17 mouse cellular contexts compared by ENCODE assay signal in genomic region chr15:84024851-84025250, GRCm38 (mm10). TPM values are rescaled to one million over a fixed set of nuclear protein-coding genes. Genes with fewer than 3 reads are reported as not detected.
"Had no signal": no experiment of that assay in that cellular context is flagged by ENCODE, and none has a peak within 500 bp of the region (broad histone marks: within the 10 kb centered on the region; RNA-seq: fewer than 3 reads in every experiment).

No protein-coding gene starts in this region.

- H3K27me3 ChIP-seq: limb, embryonic 15.5 days; liver, embryonic 12.5 days; midbrain, embryonic 15.5 days; neural tube, embryonic 12.5 days had no signal

- H3K4me3 ChIP-seq: limb, embryonic 15.5 days; liver, embryonic 12.5 days; megakaryocyte, embryonic 14.5 days; midbrain, embryonic 15.5 days; neural tube, embryonic 12.5 days had no signal

- DNase-seq: kidney, postnatal 10 days; kidney, postnatal 4 days; lung, embryonic 14.5 days; lung, postnatal 10 days; retina, postnatal 1 day; right cerebral cortex, postnatal 14 days had no signal

- H3K27ac ChIP-seq: limb, embryonic 15.5 days; liver, embryonic 12.5 days; macrophage; midbrain, embryonic 15.5 days; neural tube, embryonic 12.5 days had no signal

- H3K4me1 ChIP-seq: limb, embryonic 15.5 days; liver, embryonic 12.5 days; megakaryocyte, embryonic 14.5 days; midbrain, embryonic 15.5 days; neural tube, embryonic 12.5 days had no signal

RNA-seq across cellular contexts. Expression of gene Efcab6, which starts 40.3 kb away (rescaled TPM):
- total RNA-seq: neutrophil, adult 5-6 weeks had no signal
- polyA plus RNA-seq: kidney, embryonic 14.5 days; limb, embryonic 11.5 days; liver, embryonic 12.5 days; liver, embryonic 16.5 days; macrophage; spleen, adult 2 months had no signal
